Mouse (Mus musculus): ENCODE data around the gene Gps1.

DNA sequence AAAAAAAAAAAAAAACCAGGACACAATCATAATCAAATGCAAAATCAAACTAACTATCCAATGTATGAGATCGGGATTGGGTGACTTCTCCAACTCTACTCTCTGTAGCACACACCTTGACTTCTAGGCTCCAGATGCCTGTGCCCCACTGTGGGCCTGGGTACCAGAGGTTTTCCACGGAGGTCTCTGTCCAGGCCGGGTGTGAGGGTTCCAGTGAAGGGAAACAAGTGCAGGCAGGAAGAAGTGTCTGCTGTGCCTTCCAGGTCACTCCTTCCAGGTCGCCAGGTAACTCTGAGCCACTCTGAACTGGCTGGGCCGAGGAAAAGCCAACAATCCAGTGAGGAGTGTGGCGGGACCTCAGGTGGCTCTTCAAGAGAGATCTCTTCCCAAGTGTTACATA is 47.6 kb upstream of the Gps1 start:
- no peak for TF ChIP-seq CTCF (IDR thresholded peaks at IDR 0.05; ENCODE audit: low read depth)
- TF ChIP-seq EP300 (IDR thresholded peaks at IDR 0.05; ENCODE audit: low read depth) = no peak

All from liver, embryonic 14.5 days (tissue).